Mouse (Mus musculus): ENCODE results near the gene Rad54l2.

GRCm38 (mm10) chr9:106659441-106659840 is 129.6 kb downstream of the Rad54l2 start:
- TF ChIP-seq CTCF (IDR thresholded peaks at IDR 0.05; ENCODE audit: low read depth) (no peak), EP300 (IDR thresholded peaks at IDR 0.05; ENCODE audit: low read depth) (no peak)

All from liver, postnatal 0 days (tissue).